Mouse (Mus musculus) brain, adult 2 months (tissue): ENCODE data around the gene Ppa1.

Source experiments
- DNase-seq: peaks from one replicate; pipeline ENCODE4 v3.0.0; 2011; ENCODE audit warnings: low read depth, low spot score

The Ppa1 gene

GRCm38 (mm10) chr10:61695703-61696559 lies 47.6 kb downstream of the Ppa1 start:
- peak; percentile 28 for DNase-seq

DNA sequence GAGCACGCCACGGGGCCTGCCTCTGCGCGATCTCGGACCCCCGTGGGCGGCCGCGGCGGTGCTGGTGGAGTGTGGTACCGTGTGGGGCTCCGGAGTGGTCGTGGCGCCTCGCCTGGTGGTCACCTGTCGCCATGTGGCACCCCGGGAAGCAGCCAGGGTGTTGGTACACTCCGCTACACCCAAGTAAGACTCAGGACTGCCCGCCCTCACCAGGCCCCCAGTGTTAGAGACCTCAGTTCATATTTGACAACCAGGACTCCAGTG lies 48.1 kb downstream of the Ppa1 start:
- DNase-seq: no peak

DNA sequence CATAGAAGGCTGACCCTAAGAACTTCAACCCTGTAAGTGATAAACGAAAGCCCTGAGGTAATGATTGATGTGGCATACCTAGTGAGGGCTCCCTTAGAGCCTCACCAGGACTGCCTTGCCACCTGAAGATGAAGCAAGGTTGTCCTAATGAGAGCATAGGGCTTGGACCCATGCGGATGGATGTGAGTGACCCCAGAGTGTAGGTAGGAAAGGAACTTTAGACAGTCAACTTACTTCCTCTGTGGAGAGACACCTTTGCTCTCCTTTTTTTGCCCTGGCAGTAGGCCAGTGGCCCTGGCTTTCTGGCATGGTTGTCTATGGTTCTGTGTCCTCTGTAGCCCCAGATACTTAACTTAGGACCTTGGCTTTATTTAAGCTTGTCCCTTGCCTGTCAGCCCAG lies 48.7 kb downstream of the Ppa1 start:
- DNase-seq: no peak

- no peak for DNase-seq
Observed at GRCm38 (mm10) chr10:61704663-61705062, 56.3 kb downstream of the Ppa1 start.

DNA sequence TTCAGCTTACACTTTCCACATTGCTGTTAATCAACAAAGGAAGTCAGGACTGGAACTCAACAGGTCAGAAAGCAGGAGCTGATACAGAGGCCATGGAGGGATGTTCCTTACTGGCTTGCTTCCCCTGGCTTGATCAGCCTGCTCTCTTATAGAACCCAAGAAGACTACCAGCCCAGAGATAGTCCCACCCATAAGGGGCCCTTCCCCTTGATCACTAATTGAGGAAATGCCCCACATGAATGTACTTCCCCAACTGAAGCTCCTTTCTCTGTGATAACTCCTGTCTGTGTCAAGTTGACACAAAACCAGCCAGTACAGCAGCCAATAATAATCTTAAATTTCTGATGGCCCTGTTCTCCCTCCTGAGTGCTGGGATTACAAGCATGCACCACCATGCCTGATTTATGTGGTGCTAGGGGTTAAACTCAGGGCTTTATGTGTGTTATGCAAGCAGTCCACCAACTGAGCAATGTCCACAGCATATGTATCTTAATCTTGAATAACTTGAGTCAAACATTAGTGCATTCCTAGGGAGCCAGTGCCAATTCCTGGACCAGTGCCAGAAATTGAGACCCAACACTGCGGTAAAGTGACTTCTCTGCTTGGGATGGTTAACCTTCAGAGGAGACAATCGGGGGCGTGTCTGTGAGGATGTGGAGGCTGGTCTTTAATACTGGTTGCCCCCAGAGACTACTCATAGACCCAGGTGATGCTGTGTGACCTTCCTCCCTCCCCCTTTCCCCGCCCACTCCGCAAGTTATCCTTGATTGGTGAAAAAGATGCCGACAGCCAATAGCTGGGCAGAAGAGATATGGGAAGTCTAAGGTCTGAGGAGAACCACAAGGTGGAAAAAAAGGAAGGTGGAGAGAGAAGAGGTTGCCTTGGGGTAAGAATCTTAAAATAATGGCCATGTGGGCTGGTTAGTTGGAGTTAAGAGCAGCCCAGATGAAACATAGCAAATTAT lies 58.3 kb downstream of the Ppa1 start:
- DNase-seq: no peak

DNA sequence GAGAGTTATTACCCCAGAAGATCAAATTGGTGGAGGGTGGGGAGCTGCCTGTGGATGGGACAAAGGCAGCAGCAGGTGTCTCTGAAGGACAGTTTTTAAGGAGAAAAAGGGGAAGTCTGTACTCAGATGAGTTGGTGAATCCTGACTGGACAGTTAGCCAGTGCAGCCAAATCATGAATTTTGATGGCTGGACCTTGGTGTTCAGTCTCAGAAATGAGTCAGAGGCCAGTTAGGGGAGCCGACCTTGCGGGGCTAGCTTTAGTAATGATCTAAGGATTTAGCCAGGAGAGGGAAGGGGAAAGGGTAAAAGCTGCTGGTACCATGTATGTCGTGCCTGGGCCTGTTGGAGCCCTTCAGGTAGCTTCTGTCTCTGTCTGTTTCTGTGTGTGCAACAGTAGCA lies 65.2 kb downstream of the Ppa1 start:
- no peak for DNase-seq

- no peak for DNase-seq
Observed at GRCm38 (mm10) chr10:61714146-61714545, 65.8 kb downstream of the Ppa1 start.

- peak; percentile 75 for DNase-seq
Observed at GRCm38 (mm10) chr10:61714771-61715461, 66.6 kb downstream of the Ppa1 start, which contains the start of gene Aifm2. TSS of gene Aifm2 (plus strand) at chr10:61715263.

GRCm38 (mm10) chr10:61715462-61715837 lies 67.1 kb downstream of the Ppa1 start:
- no peak for DNase-seq

- DNase-seq: no peak
Observed at GRCm38 (mm10) chr10:61715996-61716864, 67.9 kb downstream of the Ppa1 start.

- DNase-seq: no peak
Observed at GRCm38 (mm10) chr10:61717406-61718296, 69.3 kb downstream of the Ppa1 start.

GRCm38 (mm10) chr10:61720331-61720730 lies 72.0 kb downstream of the Ppa1 start:
- no peak for DNase-seq

- no peak for DNase-seq
Observed at GRCm38 (mm10) chr10:61722215-61722614, 73.9 kb downstream of the Ppa1 start.

GRCm38 (mm10) chr10:61723271-61723670 lies 74.9 kb downstream of the Ppa1 start:
- DNase-seq: no peak
